Mouse (Mus musculus) cerebellum, adult (tissue): ENCODE results near the gene Tm6sf1.

Source experiments
- ATAC-seq: cut with Nextera tagmentation; 2 replicates; pipeline ENCODE4 v1.9.2; 2017; ENCODE audit warnings: mild to moderate bottlenecking, moderate library complexity, mixed read lengths; ENCODE audit not compliant: insufficient number of reproducible peaks, low FRiP score, low TSS enrichment

Gene Tm6sf1

GRCm38 (mm10) chr7:81880797-81881196 lies 22.0 kb downstream of the Tm6sf1 start:
- ATAC-seq, result no peak

- no peak for ATAC-seq
Measured at GRCm38 (mm10) chr7:81881600-81881999, 22.8 kb downstream of the Tm6sf1 start.

- no peak for ATAC-seq
Measured at GRCm38 (mm10) chr7:81885128-81885527, 26.3 kb downstream of the Tm6sf1 start.

- ATAC-seq, result no peak
Measured at GRCm38 (mm10) chr7:81899361-81899760, 40.6 kb downstream of the Tm6sf1 start.

GRCm38 (mm10) chr7:81904094-81904493 lies 45.3 kb downstream of the Tm6sf1 start:
- ATAC-seq, result no peak

GRCm38 (mm10) chr7:81904926-81905325 lies 46.1 kb downstream of the Tm6sf1 start:
- no peak for ATAC-seq

- ATAC-seq, result no peak
Measured at GRCm38 (mm10) chr7:81918316-81918715, 59.5 kb downstream of the Tm6sf1 start.

- no peak for ATAC-seq
Measured at GRCm38 (mm10) chr7:81920314-81920713, 61.5 kb downstream of the Tm6sf1 start.

GRCm38 (mm10) chr7:81921379-81921952 lies 62.7 kb downstream of the Tm6sf1 start:
- no peak for ATAC-seq

- no peak for ATAC-seq
Measured at GRCm38 (mm10) chr7:81928998-81929397, 70.2 kb downstream of the Tm6sf1 start.

GRCm38 (mm10) chr7:81932521-81933045 lies 73.8 kb downstream of the Tm6sf1 start:
- no peak for ATAC-seq

- ATAC-seq, result no peak
Measured at GRCm38 (mm10) chr7:81933061-81933600, 74.3 kb downstream of the Tm6sf1 start.

GRCm38 (mm10) chr7:81933601-81934266 lies 74.9 kb downstream of the Tm6sf1 start:
- ATAC-seq, result peak; percentile 69
